Mouse (Mus musculus): ENCODE data around the gene Spata13.

Spata13 gene

GRCm38 (mm10) chr14:60633961-60634864 lies at the start of gene Spata13:
Gene Spata13, plus strand, starts transcription at chr14:60634001.
- DNase-seq (ENCODE audit: low read depth in 2 of 2, low spot score in 2 of 2): peak; percentile 58 to 72

DNA sequence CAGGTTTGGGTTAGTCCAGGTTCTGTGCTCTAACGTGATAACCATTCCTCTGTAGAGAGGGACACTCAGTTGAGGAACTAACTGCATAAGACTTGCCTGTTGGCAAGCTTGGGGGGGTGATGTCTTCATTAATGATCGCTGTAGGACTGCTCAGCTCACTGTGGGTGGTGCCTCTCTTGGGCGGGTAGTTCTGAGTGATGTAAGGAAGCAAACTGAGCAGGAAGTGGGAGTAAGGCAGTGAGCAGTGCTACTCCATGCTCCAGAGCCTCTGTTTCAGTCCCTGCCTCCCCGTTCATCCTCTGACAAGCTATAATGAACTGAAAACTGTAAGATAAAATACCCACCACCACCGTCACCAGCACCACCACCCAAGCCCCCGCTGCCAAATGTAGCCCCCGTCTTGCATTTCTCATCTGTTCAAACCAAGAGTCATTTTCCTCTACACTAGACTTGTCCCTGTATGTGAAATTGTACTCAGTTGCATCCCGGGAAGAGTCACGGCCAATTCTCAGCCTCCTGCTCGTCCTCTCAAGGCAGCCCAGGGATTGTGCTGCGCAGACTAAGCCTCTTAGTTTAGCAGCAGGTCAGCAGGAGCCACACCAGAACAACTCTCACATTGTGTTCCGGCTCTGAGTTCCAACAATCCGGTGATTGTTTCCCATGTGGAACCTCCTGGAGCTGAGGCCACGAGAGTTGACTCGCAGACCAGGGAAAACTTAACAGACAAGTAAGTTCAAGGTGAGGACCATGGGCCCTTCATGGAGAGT lies 46.9 kb upstream of the Spata13 start:
- DNase-seq (ENCODE audit: low read depth in 2 of 2, low spot score in 2 of 2): no peak

GRCm38 (mm10) chr14:60589001-60589400 lies 44.8 kb upstream of the Spata13 start:
- DNase-seq (ENCODE audit: low read depth in 2 of 2, low spot score in 2 of 2): no peak

DNA sequence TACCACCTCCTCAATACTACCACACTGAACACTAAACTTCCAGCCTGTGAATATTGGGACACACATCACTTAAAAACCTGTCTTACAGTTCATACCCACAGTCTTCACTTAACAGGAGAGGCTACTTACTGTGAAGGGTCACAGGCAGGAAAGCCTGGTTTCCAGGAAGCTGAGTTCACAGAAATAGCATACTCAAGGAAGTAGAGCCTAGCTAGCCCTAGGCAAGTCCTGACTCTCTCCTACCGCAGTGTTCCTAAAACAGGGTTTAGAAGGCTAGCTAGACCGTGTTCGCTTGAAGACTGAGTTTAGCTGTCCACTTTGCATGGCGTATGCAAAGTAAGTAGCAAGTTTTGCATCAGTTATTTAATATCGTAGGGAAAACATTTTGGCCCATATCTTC lies 41.5 kb upstream of the Spata13 start:
- DNase-seq (ENCODE audit: low read depth in 2 of 2, low spot score in 2 of 2): no peak

GRCm38 (mm10) chr14:60592822-60593221 lies 41.0 kb upstream of the Spata13 start:
- no peak for DNase-seq (ENCODE audit: low read depth in 2 of 2, low spot score in 2 of 2)

DNA sequence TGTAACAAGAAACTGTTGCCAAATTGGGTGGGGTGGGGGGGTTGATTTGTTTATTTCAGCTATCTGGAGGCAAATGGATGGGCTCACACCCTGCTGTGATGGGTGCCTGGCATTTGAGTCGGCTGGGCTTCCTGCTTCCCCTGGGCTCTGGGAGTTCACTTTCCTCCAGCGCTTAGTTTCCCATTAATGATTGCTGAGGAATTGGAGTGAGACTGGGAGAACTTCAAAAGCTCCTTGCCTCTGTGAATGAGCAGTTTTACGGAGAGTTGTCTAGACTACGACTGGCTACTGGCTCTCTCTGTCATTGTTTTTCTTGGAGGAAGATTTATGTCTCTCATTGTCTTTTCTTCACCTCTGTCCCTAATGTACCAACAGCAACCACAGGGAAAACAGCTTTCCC lies 36.2 kb upstream of the Spata13 start:
- DNase-seq (ENCODE audit: low read depth in 2 of 2, low spot score in 2 of 2): no peak

GRCm38 (mm10) chr14:60599044-60599443 lies 34.8 kb upstream of the Spata13 start:
- no peak for DNase-seq (ENCODE audit: low read depth in 2 of 2, low spot score in 2 of 2)

- no peak for DNase-seq (ENCODE audit: low read depth in 2 of 2, low spot score in 2 of 2)
These were observed 28.2 kb upstream of the Spata13 start for GRCm38 (mm10) chr14:60605564-60605963.

DNA sequence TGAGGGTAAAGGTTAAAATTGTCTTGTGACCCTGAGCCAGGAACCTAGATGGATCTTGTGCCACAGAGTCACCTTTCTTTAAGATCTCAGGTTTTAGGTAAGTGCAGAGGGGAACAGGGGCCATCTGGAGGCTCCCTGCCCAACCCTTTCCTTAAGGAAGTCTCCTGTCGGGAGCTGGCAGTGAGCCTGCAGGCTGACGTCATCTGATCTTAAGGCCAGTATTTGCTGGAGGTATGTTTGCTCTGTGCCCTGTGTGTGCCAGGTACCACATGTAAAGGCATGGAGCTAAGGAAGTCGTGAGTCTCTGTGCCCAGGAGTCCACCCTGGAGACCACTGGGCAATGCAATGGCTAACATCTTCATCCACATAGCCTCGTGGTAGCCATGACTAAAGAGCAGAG lies 27.6 kb upstream of the Spata13 start:
- DNase-seq (ENCODE audit: low read depth in 2 of 2, low spot score in 2 of 2): no peak

- DNase-seq (ENCODE audit: low read depth in 2 of 2, low spot score in 2 of 2): no peak
These were observed 26.1 kb upstream of the Spata13 start for GRCm38 (mm10) chr14:60607743-60608142.

DNA sequence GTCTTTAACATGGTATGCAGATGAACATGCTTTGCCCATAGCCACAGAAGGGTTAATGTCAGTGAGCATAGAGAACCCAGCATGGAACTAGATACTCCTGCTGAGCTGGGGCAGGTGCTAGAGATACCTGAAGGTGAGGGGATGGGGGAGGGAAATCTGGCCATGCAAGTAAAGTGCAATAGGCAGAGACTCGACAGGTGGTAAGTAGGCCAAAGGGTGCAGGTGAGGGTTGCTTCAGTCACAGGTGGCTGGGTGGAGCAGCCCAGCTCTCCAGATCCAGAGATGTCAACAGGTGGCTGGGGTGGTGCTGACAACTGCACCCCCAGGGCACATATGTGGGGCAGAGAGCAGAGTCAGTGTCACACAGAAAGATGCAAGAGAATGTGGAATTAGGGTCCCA lies 24.6 kb upstream of the Spata13 start:
- no peak for DNase-seq (ENCODE audit: low read depth in 2 of 2, low spot score in 2 of 2)

DNA sequence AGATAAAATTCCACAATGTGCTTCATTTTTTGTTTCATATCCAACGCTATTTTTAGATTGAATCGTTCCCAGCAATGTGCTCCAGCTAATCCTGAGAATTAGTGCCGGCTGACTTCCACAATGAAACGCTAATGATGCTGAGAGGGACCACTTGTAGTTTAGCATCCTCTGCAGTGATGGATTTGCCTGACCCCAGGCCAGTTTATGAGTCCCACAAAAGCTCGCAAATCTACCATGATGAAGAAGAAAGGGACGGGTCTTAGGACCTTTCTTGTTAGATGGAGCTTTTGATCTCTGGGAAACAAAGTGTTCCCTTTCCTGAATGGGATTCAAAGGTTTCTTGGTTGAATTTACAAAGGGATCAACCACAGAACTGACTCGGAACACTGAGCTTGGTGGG lies 21.1 kb upstream of the Spata13 start:
- DNase-seq (ENCODE audit: low read depth in 2 of 2, low spot score in 2 of 2): no peak

GRCm38 (mm10) chr14:60621076-60621475 lies 12.7 kb upstream of the Spata13 start:
- no peak for DNase-seq (ENCODE audit: low read depth in 2 of 2, low spot score in 2 of 2)

- DNase-seq (ENCODE audit: low read depth in 2 of 2, low spot score in 2 of 2): no peak
These were observed 8.3 kb upstream of the Spata13 start for GRCm38 (mm10) chr14:60625486-60625885.

DNA sequence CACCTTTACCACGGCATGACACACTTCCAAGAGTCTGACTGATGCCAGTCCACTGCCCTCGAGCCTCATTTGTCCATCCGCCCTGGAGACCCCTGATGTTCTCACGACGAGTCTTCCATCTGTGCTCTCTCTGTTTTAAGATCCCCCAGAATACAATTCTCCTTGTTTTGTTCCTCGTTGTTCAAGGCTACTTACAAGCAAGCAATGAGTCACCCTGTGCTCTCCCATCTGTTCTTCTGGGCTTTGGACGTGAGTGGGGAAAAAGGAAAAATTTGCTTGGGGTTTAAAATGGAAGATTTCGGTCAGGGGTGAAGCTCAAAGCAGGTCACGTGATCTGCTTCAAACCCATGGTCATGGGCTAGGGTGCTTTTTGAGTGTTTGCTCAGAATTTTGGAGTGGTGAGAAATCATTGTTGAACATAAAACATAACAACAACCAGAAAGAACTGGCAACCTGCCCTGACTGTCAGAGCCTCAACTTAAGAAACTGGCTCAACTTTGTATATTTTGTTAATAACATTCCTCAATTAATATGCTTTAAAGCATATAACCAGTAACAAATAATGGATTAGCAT lies 3.8 kb upstream of the Spata13 start:
- no peak for DNase-seq (ENCODE audit: low read depth in 2 of 2, low spot score in 2 of 2)

DNA sequence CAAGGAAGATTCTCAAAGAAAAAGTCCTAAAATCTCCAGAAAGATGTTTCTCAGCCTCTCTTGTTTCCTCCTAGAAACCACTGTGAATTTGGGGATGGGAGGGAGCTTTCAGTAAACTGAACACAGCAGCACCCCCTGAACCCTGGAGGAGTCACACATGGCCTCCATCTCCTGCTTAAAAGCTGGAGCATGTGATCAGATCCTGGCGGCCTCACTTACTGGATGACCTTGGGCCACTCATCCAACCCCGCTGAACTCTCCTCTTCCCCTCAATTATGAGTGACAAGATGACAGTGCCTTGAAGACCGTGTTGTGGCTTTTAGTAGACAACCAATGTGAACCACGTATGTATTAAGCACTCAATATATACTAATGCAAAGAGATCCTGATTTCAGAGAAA lies 2.8 kb upstream of the Spata13 start:
- no peak for DNase-seq (ENCODE audit: low read depth in 2 of 2, low spot score in 2 of 2)

DNA sequence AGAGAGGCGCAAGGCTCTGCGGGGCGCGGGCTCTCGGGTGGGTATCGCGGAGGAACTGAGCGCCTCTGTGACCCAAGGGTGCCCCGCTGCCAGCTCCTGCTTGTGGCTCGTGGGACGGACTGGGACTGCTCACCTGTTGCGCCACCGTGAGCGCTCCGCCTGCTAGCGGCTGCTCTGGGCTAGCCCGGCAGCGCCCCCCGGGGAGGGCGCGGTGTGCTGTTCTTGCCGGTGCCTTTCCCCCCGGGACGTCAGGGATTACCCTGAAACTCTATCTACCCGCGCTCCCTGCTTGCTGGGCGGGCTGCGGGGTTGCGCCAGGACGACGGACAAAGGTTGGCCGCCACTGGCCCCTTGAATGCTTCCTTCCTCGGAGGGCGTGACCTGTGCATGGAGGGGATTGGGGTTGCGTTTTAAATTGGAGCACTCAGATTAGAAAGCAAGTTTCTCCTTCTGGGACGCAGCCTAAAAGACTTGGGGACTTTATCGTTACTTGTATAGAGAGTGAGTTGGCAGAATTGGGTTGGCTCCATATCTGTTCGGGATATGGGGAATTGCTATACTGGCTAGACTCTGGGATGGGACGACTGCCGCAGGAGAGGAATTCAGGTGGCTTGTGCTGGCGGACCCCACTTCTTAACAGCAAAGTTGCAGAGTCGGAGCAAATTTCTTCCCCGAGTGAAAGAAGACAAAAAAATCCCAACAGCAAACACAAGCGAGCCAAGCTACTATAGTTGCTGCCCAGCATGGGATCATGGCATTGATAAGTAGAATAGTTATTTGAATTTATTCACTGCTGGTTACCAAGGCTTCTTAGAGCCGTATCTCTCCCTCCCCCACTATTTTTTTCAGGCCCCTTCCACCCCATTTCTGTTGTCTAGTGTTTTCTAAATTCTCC lies 1.3 kb downstream of the Spata13 start:
- peak; percentile 18 to 32 for DNase-seq (ENCODE audit: low read depth in 2 of 2, low spot score in 2 of 2)

GRCm38 (mm10) chr14:60635911-60636607 lies 2.3 kb downstream of the Spata13 start:
- no peak for DNase-seq (ENCODE audit: low read depth in 2 of 2, low spot score in 2 of 2)

- DNase-seq (ENCODE audit: low read depth in 2 of 2, low spot score in 2 of 2): no peak
These were observed 2.8 kb downstream of the Spata13 start for GRCm38 (mm10) chr14:60636608-60636980.

DNA sequence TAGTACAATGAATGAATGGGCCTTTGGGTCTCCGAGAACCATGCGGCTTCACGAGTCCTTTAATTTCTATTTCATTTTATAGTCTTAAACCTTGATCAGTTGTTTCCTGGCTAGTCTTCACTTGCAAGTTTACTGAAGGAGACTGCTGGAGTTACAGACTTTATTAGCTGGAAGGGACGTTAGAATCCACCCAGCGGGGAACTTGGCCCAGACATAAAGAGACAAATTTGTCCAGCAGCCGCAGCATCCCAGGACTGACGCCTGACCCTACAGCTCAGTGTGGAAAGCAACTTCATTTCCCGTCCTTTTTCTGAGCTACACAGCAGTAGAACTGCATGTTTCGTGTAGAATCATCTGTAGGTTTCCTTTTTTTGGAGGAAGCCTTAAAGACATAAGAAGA lies 3.2 kb downstream of the Spata13 start:
- no peak for DNase-seq (ENCODE audit: low read depth in 2 of 2, low spot score in 2 of 2)

All from CD8-positive naive resting alpha-beta T cell, adult 2 months (primary cell).